Mouse (Mus musculus) lung, postnatal 0 days (tissue): ENCODE results near the gene 1810062G17Rik. TPM values are rescaled to one million over a fixed set of nuclear protein-coding genes. Genes with fewer than 3 reads are reported as not detected.

Experiments
- ATAC-seq: fragments of 200-750 bp; cut with Nextera tagmentation; 2 replicates; pipeline ENCODE4 v1.8.0; 2017; ENCODE audit warnings: moderate library complexity
- DNase-seq: peaks from one replicate; pipeline ENCODE4 v3.0.0-alpha.2; 2016; ENCODE audit warnings: low spot score
- H3K27ac ChIP-seq: fragments of 300-500 bp; sonication (generic); 2 replicates; pipeline ENCODE4 v1.5.1; 2014; ENCODE audit warnings: antibody characterized with exemption, mild to moderate bottlenecking, low read length, mixed read lengths
- H3K27me3 ChIP-seq: fragments of 300-500 bp; sonication (generic); replicated peaks from 2 replicates; pipeline ENCODE4 v1.6.1; 2014; ENCODE audit warnings: low read length, mixed read lengths; ENCODE audit not compliant: insufficient read depth
- H3K36me3 ChIP-seq: fragments of 300-500 bp; sonication (generic); 2 replicates; pipeline ENCODE4 v1.6.1; 2014; ENCODE audit warnings: low read length, mixed read lengths; ENCODE audit not compliant: insufficient read depth
- H3K4me1 ChIP-seq: fragments of 300-500 bp; sonication (generic); 2 replicates; pipeline ENCODE4 v1.6.1; 2014; ENCODE audit warnings: antibody characterized with exemption, low read depth, low read length, mixed read lengths; ENCODE audit not compliant: insufficient read depth
- H3K4me2 ChIP-seq: fragments of 300-500 bp; sonication (generic); replicated peaks from 2 replicates; pipeline ENCODE4 v1.6.1; 2014; ENCODE audit warnings: low read depth, mild to moderate bottlenecking, low read length, moderate library complexity, mixed read lengths
- H3K4me3 ChIP-seq: fragments of 300-500 bp; sonication (generic); 2 replicates; pipeline ENCODE4 v1.5.1; 2014; ENCODE audit warnings: low read depth, low read length
- H3K9ac ChIP-seq: fragments of 300-500 bp; sonication (generic); replicated peaks from 2 replicates; pipeline ENCODE4 v1.6.1; 2014; ENCODE audit warnings: low read depth, mild to moderate bottlenecking
- H3K9me3 ChIP-seq: fragments of 300-500 bp; sonication (generic); 2 replicates; pipeline ENCODE4 v1.6.1; 2016; ENCODE audit warnings: low read length, mixed read lengths
- CTCF ChIP-seq: IDR thresholded peaks from 2 replicates; pipeline ENCODE4 v1.5.1; 2016; ENCODE audit warnings: antibody characterized with exemption, mild to moderate bottlenecking
- EP300 ChIP-seq: IDR thresholded peaks from 2 replicates; pipeline ENCODE4 v1.6.1; 2016; ENCODE audit warnings: antibody characterized with exemption, mild to moderate bottlenecking, control low read depth
- WGBS: fragments of 180-500 bp; shearing (Covaris S2); extraction: QIAGEN DNeasy Blood & Tissue Kit; methylation state at CpG from one replicate; pipeline ENCODE4 v1.1.7; 2014; 5-methylcytosine and 5-hydroxymethylcytosine counted together
- polyA plus RNA-seq: library from polyadenylated mRNA; unstranded; fragments of >200 nt; fragmentation: Nextera tagmentation; extraction: Ambion mirVana; gene quantifications from 2 replicates; pipeline ENCODE4 v1.2.1, GENCODE M21; 2015

The 1810062G17Rik gene
- polyA plus RNA-seq, 1 experiment from 2014 or later: 8.0 TPM

DNA sequence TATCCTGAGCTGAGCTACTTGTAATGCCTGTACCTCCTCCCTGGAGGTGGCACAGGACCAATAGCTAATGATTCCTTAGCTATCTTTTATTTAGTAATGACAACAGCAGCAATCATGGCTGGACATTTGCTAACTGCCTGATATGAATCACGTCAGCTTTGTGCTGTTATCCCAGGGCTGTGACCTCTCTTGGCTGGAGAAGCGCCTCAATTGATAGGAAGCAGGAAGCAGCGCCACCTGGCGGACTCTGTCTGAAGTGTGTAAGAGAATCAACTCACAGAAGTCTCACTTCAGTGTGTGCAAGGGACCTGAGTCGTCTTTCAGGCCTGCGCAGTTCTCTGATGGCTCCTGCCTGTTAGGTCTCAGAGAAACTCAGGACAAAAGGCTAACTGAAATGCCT is 19.7 kb downstream of the 1810062G17Rik start:
- Histone ChIP-seq H3K36me3 (no peaks in the 10 kb centered on the region), H3K4me3 (0 out of 2 replicates have a peak overlapping the region, but pooled peaks have one; percentile 4), H3K4me2 (peak overlapping the region; percentile 39; the same call in 1 of the 2 replicates), H3K9ac (no peak overlapping the region), H3K27ac (no peak overlapping the region), H3K4me1 (no peaks in the 10 kb centered on the region), H3K9me3 (no peaks in the 10 kb centered on the region), H3K27me3 (no peaks in the 10 kb centered on the region)
- DNase-seq (peak; percentile 94), ATAC-seq (peak; percentile 87)
- TF ChIP-seq EP300: no peak
- TF ChIP-seq CTCF: peak; percentile 96
- 4% methylated on average over 6 of the region's 6 CpGs for WGBS

DNA sequence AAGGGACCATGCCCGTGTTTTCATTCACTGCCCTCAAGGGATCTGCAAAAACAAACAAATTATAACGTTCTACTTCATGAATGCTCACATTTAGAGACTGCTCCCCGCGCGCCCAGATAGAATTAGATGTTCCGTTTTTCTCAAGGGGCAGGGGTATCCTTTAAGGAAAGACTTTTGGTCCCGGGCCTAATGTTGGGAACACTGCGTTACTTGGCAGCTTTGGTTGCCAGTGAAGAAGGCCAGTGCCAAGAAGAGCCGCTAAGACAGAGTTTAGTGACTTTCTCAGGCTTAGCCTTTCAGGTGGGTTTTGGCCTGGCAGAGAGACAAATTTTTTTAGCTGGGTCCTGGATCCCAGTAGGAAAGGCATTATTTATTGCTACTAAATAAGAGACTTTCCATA is 20.5 kb downstream of the 1810062G17Rik start:
- H3K27ac ChIP-seq: no peak overlapping the region
- ATAC-seq: no peak
- 82% methylated on average over 9 of the region's 9 CpGs for WGBS
- H3K4me1 ChIP-seq: no peaks in the 10 kb centered on the region
- no peak overlapping the region for H3K9ac ChIP-seq
- no peaks in the 10 kb centered on the region for H3K36me3 ChIP-seq
- H3K4me2 ChIP-seq: no peak overlapping the region
- TF ChIP-seq EP300 (no peak), CTCF (no peak)
- no peaks in the 10 kb centered on the region for H3K27me3 ChIP-seq
- DNase-seq: no peak
- H3K4me3 ChIP-seq: no peak overlapping the region
- no peaks in the 10 kb centered on the region for H3K9me3 ChIP-seq

DNA sequence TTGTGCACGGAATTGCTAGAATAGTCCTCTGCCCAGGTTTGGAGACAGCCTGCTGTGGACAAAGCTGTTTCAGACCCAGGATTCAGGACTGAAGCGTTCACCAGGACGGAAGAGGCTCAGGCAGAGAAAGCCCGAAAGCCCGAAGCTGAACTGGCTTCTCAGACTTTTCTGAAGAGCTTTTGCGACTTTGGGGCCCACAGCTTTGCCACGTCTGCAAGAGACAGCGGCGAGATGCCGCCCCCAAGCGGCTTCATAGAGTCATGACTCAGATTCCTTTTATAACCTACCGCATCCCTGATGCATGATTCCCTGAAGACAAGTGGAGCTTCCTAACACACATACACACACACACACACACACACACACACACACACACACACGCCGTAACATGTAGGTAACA is 21.0 kb downstream of the 1810062G17Rik start:
- Histone ChIP-seq H3K9ac (no peak overlapping the region), H3K36me3 (no peaks in the 10 kb centered on the region), H3K4me2 (no peak overlapping the region), H3K27me3 (no peaks in the 10 kb centered on the region), H3K9me3 (no peaks in the 10 kb centered on the region), H3K4me1 (no peaks in the 10 kb centered on the region), H3K27ac (no peak overlapping the region), H3K4me3 (no peak overlapping the region)
- peak; percentile 64 for ATAC-seq
- TF ChIP-seq EP300: no peak
- TF ChIP-seq CTCF: peak; percentile 84
- 13% methylated on average over 14 of the region's 14 CpGs for WGBS
- DNase-seq: peak; percentile 90

DNA sequence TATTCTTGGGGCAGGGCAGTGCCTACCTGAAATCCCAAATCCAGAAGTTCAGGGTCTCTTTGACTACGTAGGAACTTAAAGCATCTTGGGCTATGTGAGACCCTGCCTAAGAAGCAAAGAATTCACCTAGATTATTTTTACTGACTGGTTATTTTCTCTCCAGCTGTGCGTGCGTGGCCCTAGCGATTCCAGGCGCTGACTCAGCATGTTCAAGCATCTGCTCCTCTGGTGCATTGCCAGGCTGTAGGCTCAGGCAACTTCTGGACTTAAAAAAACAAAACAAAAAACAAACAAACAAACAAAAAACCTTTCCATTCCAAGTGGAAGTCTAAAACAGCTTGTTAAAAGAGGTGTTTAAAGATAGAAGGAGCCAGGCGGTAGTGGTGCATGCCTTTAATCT is 22.5 kb downstream of the 1810062G17Rik start:
- TF ChIP-seq EP300 (no peak), CTCF (no peak)
- no peak for ATAC-seq

DNA sequence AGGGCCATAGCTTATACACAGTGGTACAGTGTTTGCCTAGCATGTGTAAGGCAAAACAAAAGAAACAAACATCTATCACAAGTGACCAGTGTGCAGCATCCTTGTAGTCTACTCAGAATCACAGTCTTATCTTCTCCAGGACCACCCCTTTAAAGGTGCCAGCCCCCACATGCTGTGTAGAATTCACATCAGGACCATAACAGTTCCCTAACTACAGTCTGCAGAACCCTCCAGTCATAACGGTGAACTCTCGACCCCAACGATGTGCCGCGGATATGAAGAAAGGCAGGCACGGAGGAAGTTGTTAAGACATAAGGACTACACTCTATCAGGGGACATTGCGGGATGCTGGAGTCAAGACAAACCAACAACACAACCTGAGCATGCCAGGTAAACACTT is 23.7 kb downstream of the 1810062G17Rik start:
- no peaks in the 10 kb centered on the region for H3K36me3 ChIP-seq
- no peak overlapping the region for H3K4me3 ChIP-seq
- no peak overlapping the region for H3K4me2 ChIP-seq
- 83% methylated on average over 7 of the region's 7 CpGs for WGBS
- DNase-seq: no peak
- no peaks in the 10 kb centered on the region for H3K27me3 ChIP-seq
- ATAC-seq: no peak
- H3K9ac ChIP-seq: no peak overlapping the region
- H3K9me3 ChIP-seq: no peaks in the 10 kb centered on the region
- no peaks in the 10 kb centered on the region for H3K4me1 ChIP-seq
- no peak for TF ChIP-seq CTCF
- no peak for TF ChIP-seq EP300
- no peak overlapping the region for H3K27ac ChIP-seq

More for the DNA sequence above, 22.5 kb downstream of the 1810062G17Rik start:
- WGBS: 77% methylated on average over 6 of the region's 6 CpGs
- H3K9ac ChIP-seq: no peak overlapping the region
- no peak overlapping the region for H3K27ac ChIP-seq
- H3K4me2 ChIP-seq: no peak overlapping the region
- H3K9me3 ChIP-seq: no peaks in the 10 kb centered on the region
- no peaks in the 10 kb centered on the region for H3K27me3 ChIP-seq
- H3K4me3 ChIP-seq: no peak overlapping the region
- H3K36me3 ChIP-seq: no peaks in the 10 kb centered on the region
- no peak for DNase-seq
- no peaks in the 10 kb centered on the region for H3K4me1 ChIP-seq

DNA sequence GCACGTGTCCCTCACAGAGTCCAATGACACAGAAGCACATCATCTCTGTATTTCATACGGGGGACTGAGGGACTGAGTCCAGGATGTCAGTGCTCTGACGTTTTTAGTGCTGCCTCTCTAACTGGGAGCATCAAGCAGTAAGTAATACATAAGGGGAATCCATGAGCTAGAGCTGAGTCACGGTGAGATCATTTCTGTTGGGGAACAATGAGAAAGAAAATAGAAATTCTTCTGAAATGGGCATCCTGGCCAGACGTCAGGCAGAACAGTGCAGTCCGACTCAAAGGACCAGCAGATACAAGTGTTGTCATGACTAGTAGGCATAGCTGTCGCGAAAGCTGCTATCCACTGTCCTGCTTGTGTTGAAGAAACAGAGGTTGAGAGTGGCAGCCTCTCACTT is 25.2 kb downstream of the 1810062G17Rik start:
- ATAC-seq: no peak
- TF ChIP-seq CTCF: no peak
- TF ChIP-seq EP300: no peak
- 76% methylated on average over 8 of the region's 8 CpGs for WGBS

DNA sequence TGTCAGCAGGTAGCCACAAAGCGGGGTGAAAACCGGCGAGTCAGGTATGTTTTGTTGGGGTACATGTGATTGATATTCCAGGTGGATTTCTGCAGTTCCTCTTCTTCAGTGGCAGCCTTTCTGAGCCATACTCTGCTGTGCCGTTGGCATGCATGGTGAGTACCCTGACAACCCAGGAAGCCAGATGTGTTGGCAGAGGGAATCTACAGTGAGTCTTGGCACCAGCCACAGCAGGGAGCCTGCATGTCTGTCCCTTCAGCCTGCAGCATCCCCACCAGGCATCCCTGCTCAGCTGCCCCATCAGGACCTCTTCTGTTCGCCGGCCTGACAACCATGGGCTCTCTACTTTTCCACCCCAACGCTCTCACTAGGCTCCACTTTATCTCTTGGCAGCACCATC is 25.8 kb downstream of the 1810062G17Rik start:
- Histone ChIP-seq H3K4me3 (no peak overlapping the region), H3K9ac (no peak overlapping the region), H3K4me1 (no peaks in the 10 kb centered on the region), H3K36me3 (no peaks in the 10 kb centered on the region), H3K4me2 (no peak overlapping the region), H3K27me3 (no peaks in the 10 kb centered on the region), H3K27ac (no peak overlapping the region), H3K9me3 (no peaks in the 10 kb centered on the region)
- DNase-seq (no peak), ATAC-seq (no peak)
- TF ChIP-seq CTCF (no peak), EP300 (no peak)
- 68% methylated on average over 7 of the region's 7 CpGs for WGBS

More for the DNA sequence above, 25.2 kb downstream of the 1810062G17Rik start:
- no peaks in the 10 kb centered on the region for H3K27me3 ChIP-seq
- no peaks in the 10 kb centered on the region for H3K9me3 ChIP-seq
- no peak overlapping the region for H3K27ac ChIP-seq
- H3K4me1 ChIP-seq: no peaks in the 10 kb centered on the region
- no peak for DNase-seq
- H3K9ac ChIP-seq: no peak overlapping the region
- no peaks in the 10 kb centered on the region for H3K36me3 ChIP-seq
- no peak overlapping the region for H3K4me3 ChIP-seq
- H3K4me2 ChIP-seq: no peak overlapping the region
